Mouse (Mus musculus): ENCODE data around the gene Sec31a. TPM values are rescaled to one million over a fixed set of nuclear protein-coding genes. Genes with fewer than 3 reads are reported as not detected.

Sec31a gene
- total and polyA plus RNA-seq, 3 experiments = 101 to 201 (median 111) TPM

DNA sequence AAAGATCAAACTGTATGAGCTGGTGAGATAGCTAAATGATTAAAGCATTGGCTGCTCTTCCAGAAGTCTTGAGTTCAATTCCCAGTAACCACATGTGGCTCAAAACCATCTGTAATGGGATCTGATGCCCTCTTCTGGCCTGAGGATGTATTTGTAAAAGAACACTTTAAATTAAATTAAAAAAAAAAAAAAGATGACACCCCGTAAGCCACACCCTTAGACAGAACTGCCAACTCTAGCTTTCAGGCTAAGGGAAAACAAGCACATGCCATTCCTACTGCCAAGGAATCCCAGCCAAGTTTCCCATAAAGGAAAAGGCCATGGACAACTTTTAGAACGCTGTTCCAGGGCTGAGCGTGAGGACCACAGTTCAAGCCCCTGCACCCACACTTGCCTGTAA lies 22.4 kb downstream of the Sec31a start:
- no peak for DNase-seq
- TF ChIP-seq EP300 (IDR thresholded peaks at IDR 0.05; ENCODE audit: insufficient read depth, low read depth, low read length) (no peak), POLR2A (IDR thresholded peaks at IDR 0.05; ENCODE audit: insufficient read depth, low read depth, low read length) (no peak), CTCF (IDR thresholded peaks at IDR 0.05) (peak; percentile 29)
- Histone ChIP-seq H3K27me3 (ENCODE audit: control insufficient read depth, insufficient read depth, low read length) (no peaks in the 10 kb centered on the region), H3K79me2 (replicated peaks; ENCODE audit: control insufficient read depth, insufficient read depth, low read length) (no peaks in the 10 kb centered on the region), H3K36me3 (ENCODE audit: control insufficient read depth, insufficient read depth, low read length) (peaks cover 7% of the 10 kb centered on the region), H3K4me1 (ENCODE audit: control insufficient read depth, insufficient read depth, low read length) (no peaks in the 10 kb centered on the region), H3K9ac (ENCODE audit: low read depth, low read length) (no peak overlapping the region), H3K27ac (no peak overlapping the region), H3K4me3 (no peak overlapping the region)
- WGBS = 39% methylated on average over 3 of the region's 3 CpGs
- intact Hi-C loops (cut with DNase I) = no loop called here

DNA sequence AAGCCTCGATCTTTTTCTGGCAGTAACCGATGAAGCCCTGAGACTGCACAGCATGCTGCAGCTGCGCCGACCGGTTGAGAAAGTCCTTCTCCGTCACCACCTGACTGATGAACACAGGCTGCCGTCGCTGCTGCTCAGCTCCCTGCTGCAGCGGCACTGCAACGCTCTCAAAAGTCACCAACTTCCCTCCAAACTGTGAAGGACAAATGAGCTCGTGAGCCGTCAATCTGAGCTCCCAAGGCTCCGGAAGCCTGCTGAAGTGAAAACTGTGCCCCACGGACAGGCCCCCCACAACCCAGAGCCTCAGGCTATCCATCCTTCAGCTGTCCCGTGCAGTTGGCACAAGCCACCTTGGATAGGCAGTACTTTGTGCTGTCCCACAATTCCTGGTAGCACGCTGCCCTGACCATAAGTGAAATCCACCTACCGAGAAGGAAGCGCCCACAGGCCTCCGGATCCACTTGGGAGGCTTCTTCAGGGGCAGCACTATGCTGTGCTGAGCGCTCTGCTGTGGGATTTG lies 23.5 kb downstream of the Sec31a start:
- no peaks in the 10 kb centered on the region for H3K4me1 ChIP-seq (ENCODE audit: control insufficient read depth, insufficient read depth, low read length)
- H3K79me2 ChIP-seq (replicated peaks; ENCODE audit: control insufficient read depth, insufficient read depth, low read length) = no peaks in the 10 kb centered on the region
- 86% methylated on average over 20 of the region's 20 CpGs for WGBS
- no peak for TF ChIP-seq POLR2A (IDR thresholded peaks at IDR 0.05; ENCODE audit: insufficient read depth, low read depth, low read length)
- TF ChIP-seq CTCF (IDR thresholded peaks at IDR 0.05) = no peak
- TF ChIP-seq EP300 (IDR thresholded peaks at IDR 0.05; ENCODE audit: insufficient read depth, low read depth, low read length) = no peak
- H3K27me3 ChIP-seq (ENCODE audit: control insufficient read depth, insufficient read depth, low read length) = no peaks in the 10 kb centered on the region
- H3K4me3 ChIP-seq = no peak overlapping the region
- intact Hi-C loops (cut with DNase I) = no loop called here
- H3K36me3 ChIP-seq (ENCODE audit: control insufficient read depth, insufficient read depth, low read length) = peaks cover 8% of the 10 kb centered on the region
- H3K27ac ChIP-seq = no peak overlapping the region
- DNase-seq = no peak
- H3K9ac ChIP-seq (ENCODE audit: low read depth, low read length) = no peak overlapping the region

DNA sequence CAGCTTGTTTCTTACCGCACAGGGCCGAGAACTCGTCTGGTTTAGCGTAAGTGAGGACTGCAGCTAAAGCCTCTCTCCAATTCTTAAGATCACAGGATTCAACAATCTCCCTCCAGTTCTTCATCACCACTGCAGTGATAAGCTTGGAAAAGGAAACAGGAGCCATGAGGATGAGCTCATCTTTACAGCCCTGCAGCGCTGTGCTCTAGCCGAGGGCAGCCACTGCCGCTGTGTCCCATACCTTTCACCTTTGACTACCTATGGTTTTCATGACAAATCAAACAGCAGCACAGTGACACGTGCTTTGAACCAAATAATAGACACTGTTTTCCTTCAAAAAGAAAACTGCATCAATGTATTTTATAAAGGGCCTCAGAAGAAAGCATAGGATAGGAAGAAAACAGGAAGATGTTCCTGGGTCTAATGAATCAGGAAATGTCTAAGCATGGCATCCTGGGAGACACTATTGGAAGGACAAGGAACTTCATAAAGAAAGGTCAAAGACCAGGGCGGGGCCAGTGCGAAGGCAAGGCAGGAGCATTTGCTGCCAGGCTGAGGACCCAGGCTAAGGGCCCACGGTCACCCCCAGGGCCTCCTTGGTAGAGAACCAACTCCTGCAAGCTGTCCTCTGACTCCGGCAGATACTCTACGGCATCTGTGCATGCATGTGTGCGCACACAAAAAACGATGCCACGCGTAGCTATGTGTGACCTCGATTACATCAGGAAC lies 32.1 kb downstream of the Sec31a start:
- TF ChIP-seq EP300 (IDR thresholded peaks at IDR 0.05; ENCODE audit: insufficient read depth, low read depth, low read length) = no peak
- no peak for TF ChIP-seq POLR2A (IDR thresholded peaks at IDR 0.05; ENCODE audit: insufficient read depth, low read depth, low read length)
- TF ChIP-seq CTCF (IDR thresholded peaks at IDR 0.05) = no peak
- intact Hi-C loops (cut with DNase I) = no loop called here
- peaks cover 3% of the 10 kb centered on the region; the same call in 1 of the 2 replicates for H3K36me3 ChIP-seq (ENCODE audit: control insufficient read depth, insufficient read depth, low read length)

DNA sequence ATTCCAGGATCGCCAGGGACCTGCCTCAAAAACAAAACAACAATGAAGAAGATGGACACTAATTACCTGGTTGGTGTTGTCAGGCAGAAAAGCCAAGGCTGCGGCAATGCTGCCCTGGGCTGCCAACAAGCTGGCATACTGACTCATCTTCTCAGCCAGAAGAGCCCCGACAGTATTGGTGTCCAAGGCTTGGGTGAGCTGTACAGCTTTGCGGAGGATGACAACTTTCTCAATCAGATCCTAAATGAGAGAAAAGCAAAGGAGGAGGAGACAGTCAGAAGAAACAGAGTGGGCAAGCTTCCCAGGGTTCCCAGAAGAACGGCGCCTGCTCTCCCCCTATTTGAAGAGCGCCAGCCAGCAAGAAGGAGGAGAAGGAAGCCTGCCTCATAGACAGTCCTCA lies 34.9 kb downstream of the Sec31a start:
- Histone ChIP-seq H3K4me3 (no peak overlapping the region), H3K27me3 (ENCODE audit: control insufficient read depth, insufficient read depth, low read length) (no peaks in the 10 kb centered on the region), H3K27ac (no peak overlapping the region), H3K4me1 (ENCODE audit: control insufficient read depth, insufficient read depth, low read length) (no peaks in the 10 kb centered on the region), H3K36me3 (ENCODE audit: control insufficient read depth, insufficient read depth, low read length) (no peaks in the 10 kb centered on the region; the same call in 1 of the 2 replicates), H3K79me2 (replicated peaks; ENCODE audit: control insufficient read depth, insufficient read depth, low read length) (no peaks in the 10 kb centered on the region), H3K9ac (ENCODE audit: low read depth, low read length) (no peak overlapping the region)
- DNase-seq = no peak
- intact Hi-C loops (cut with DNase I) = no loop called here
- 88% methylated on average over 7 of the region's 7 CpGs for WGBS
- no peak for TF ChIP-seq CTCF (IDR thresholded peaks at IDR 0.05)
- no peak for TF ChIP-seq EP300 (IDR thresholded peaks at IDR 0.05; ENCODE audit: insufficient read depth, low read depth, low read length)

More for the DNA sequence above, 32.1 kb downstream of the Sec31a start:
- Histone ChIP-seq H3K27ac (no peak overlapping the region), H3K9ac (ENCODE audit: low read depth, low read length) (no peak overlapping the region), H3K27me3 (ENCODE audit: control insufficient read depth, insufficient read depth, low read length) (no peaks in the 10 kb centered on the region), H3K4me1 (ENCODE audit: control insufficient read depth, insufficient read depth, low read length) (no peaks in the 10 kb centered on the region), H3K4me3 (no peak overlapping the region), H3K79me2 (replicated peaks; ENCODE audit: control insufficient read depth, insufficient read depth, low read length) (no peaks in the 10 kb centered on the region)
- 88% methylated on average over 18 of the region's 18 CpGs for WGBS
- DNase-seq = no peak

DNA sequence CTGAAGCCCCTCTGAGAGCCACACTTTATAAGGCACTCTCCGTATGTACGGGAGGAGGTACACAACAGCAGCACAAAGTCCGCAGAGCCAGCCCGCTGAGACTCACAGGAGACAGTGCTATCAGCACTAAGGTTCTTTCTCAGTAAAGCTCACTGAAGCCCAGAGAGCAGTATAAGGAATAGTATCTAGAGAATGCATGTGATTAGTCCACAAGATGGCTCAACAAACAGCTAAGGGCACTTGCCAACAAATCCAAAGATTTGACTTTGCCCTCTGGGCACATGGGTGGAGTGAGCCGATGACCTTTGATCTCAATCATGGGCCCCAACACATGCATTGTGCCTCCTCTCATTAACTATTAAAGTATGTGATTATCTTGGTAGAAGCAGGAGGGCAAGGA lies 35.8 kb downstream of the Sec31a start:
- no peaks in the 10 kb centered on the region for H3K27me3 ChIP-seq (ENCODE audit: control insufficient read depth, insufficient read depth, low read length)
- no peaks in the 10 kb centered on the region for H3K79me2 ChIP-seq (replicated peaks; ENCODE audit: control insufficient read depth, insufficient read depth, low read length)
- H3K36me3 ChIP-seq (ENCODE audit: control insufficient read depth, insufficient read depth, low read length) = no peaks in the 10 kb centered on the region
- TF ChIP-seq EP300 (IDR thresholded peaks at IDR 0.05; ENCODE audit: insufficient read depth, low read depth, low read length) (no peak), POLR2A (IDR thresholded peaks at IDR 0.05; ENCODE audit: insufficient read depth, low read depth, low read length) (no peak), CTCF (IDR thresholded peaks at IDR 0.05) (no peak)
- no peaks in the 10 kb centered on the region for H3K4me1 ChIP-seq (ENCODE audit: control insufficient read depth, insufficient read depth, low read length)
- no peak overlapping the region for H3K27ac ChIP-seq
- WGBS = 95% methylated on average over 5 of the region's 5 CpGs
- intact Hi-C loops (cut with DNase I) = no loop called here
- no peak overlapping the region for H3K4me3 ChIP-seq
- no peak for DNase-seq
- H3K9ac ChIP-seq (ENCODE audit: low read depth, low read length) = no peak overlapping the region

DNA sequence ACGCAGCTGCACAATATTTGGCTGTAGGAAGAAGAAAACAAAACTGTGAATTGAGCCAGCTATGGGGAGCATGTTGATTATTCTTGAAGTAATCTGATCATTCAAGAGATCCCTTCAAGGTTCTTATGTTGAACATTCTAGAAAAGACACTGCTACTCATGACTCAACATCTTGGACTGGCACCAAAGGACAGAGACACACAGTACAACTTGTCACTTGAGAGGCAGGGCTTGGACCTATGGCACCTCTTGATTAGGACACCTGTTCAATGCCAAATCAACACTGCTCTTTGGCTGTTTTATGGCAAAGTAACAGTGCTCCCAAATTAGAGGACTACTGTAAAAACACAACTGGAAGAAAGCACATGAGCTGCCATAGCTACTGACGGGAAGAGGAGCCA lies 37.1 kb downstream of the Sec31a start:
- H3K27me3 ChIP-seq (ENCODE audit: control insufficient read depth, insufficient read depth, low read length) = no peaks in the 10 kb centered on the region
- H3K9ac ChIP-seq (ENCODE audit: low read depth, low read length) = no peak overlapping the region
- 87% methylated on average over 2 of the region's 2 CpGs for WGBS
- H3K4me1 ChIP-seq (ENCODE audit: control insufficient read depth, insufficient read depth, low read length) = no peaks in the 10 kb centered on the region
- no peak overlapping the region for H3K27ac ChIP-seq
- DNase-seq = no peak
- intact Hi-C loops (cut with DNase I) = loop anchor here (10.0 kb wide), 1 partner anchor 156 kb away; no protein-coding TSS in a partner anchor
- TF ChIP-seq EP300 (IDR thresholded peaks at IDR 0.05; ENCODE audit: insufficient read depth, low read depth, low read length) = no peak
- TF ChIP-seq POLR2A (IDR thresholded peaks at IDR 0.05; ENCODE audit: insufficient read depth, low read depth, low read length) = no peak
- no peak for TF ChIP-seq CTCF (IDR thresholded peaks at IDR 0.05)
- no peaks in the 10 kb centered on the region for H3K79me2 ChIP-seq (replicated peaks; ENCODE audit: control insufficient read depth, insufficient read depth, low read length)
- H3K4me3 ChIP-seq = no peak overlapping the region
- no peaks in the 10 kb centered on the region for H3K36me3 ChIP-seq (ENCODE audit: control insufficient read depth, insufficient read depth, low read length)

Data from heart, adult 2 months (tissue).